Mouse (Mus musculus) MEL (cell line): Measurements from ENCODE around the gene Gsto2. TPM values are rescaled to one million over a fixed set of nuclear protein-coding genes. Genes with fewer than 3 reads are reported as not detected.

Source experiments
- DNase-seq: peaks from one replicate; pipeline ENCODE4 v3.0.0; 2011; ENCODE audit warnings: low read depth, low spot score
- H3K27ac ChIP-seq: 2 replicates; pipeline ENCODE4 v1.5.1; 2012; ENCODE audit warnings: low read depth, mild to moderate bottlenecking, control low read depth, low read length, moderate library complexity; ENCODE audit not compliant: control insufficient read depth
- H3K27me3 ChIP-seq, 2 experiments: fragments of 150-350 bp in 1 of 2; sonication (generic) in 1 of 2; 2 replicates each; pipeline ENCODE4 v1.6.1; 2012; ENCODE audit warnings: low read length in 2 of 2, mild to moderate bottlenecking in 2 of 2, improper control_type of control experiment in 1 of 2, moderate library complexity in 1 of 2; ENCODE audit not compliant: insufficient read depth in 2 of 2, control insufficient read depth in 1 of 2
- H3K36me3 ChIP-seq, 2 experiments: 2 replicates each; pipeline ENCODE4 v1.6.1; 2012 to 2014; ENCODE audit warnings: low read length in 2 of 2, improper control_type of control experiment in 1 of 2, inconsistent platforms in 1 of 2, mild to moderate bottlenecking in 1 of 2; ENCODE audit not compliant: insufficient read depth in 2 of 2, control insufficient read depth in 1 of 2
- H3K4me1 ChIP-seq, 2 experiments: fragments of 150-350 bp in 1 of 2; sonication (generic) in 1 of 2; 2 replicates each; pipeline ENCODE4 v1.6.1; 2012; ENCODE audit warnings: low read length in 2 of 2, improper control_type of control experiment in 1 of 2, mild to moderate bottlenecking in 1 of 2; ENCODE audit not compliant: insufficient read depth in 2 of 2, control insufficient read depth in 1 of 2
- H3K4me3 ChIP-seq, 2 experiments: fragments of 150-350 bp in 1 of 2; sonication (generic) in 1 of 2; 2 replicates each; pipeline ENCODE4 v1.5.1; 2012; ENCODE audit warnings: low read depth in 2 of 2, low read length in 2 of 2, mild to moderate bottlenecking in 2 of 2, moderate library complexity in 2 of 2, control low read depth in 1 of 2, improper control_type of control experiment in 1 of 2; ENCODE audit not compliant: control insufficient read depth in 1 of 2, insufficient read depth in 1 of 2
- H3K79me2 ChIP-seq: 2 replicates; pipeline ENCODE4 v1.6.1; 2012; ENCODE audit warnings: mild to moderate bottlenecking, low read length, moderate library complexity; ENCODE audit not compliant: control insufficient read depth, poor library complexity, insufficient read depth
- H3K9ac ChIP-seq: 2 replicates; pipeline ENCODE4 v1.6.1; 2012; ENCODE audit warnings: low read depth, mild to moderate bottlenecking, control low read depth, low read length, moderate library complexity; ENCODE audit not compliant: control insufficient read depth, poor library complexity, severe bottlenecking
- H3K9me3 ChIP-seq: fragments of 150-350 bp; sonication (generic); replicated peaks from 2 replicates; pipeline ENCODE4 v1.6.1; 2012; ENCODE audit warnings: mild to moderate bottlenecking, low read length, improper control_type of control experiment, moderate library complexity; ENCODE audit not compliant: insufficient read depth
- BHLHE40 ChIP-seq: IDR thresholded peaks from 2 replicates; pipeline ENCODE4 v1.6.1; 2012; ENCODE audit warnings: low read depth, mild to moderate bottlenecking, inconsistent platforms, low read length, improper control_type of control experiment, borderline replicate concordance
- CHD1 ChIP-seq: IDR thresholded peaks from 2 replicates; pipeline ENCODE4 v1.6.1; 2012; ENCODE audit warnings: low read depth, mild to moderate bottlenecking, inconsistent platforms, low read length, improper control_type of control experiment
- CHD2 ChIP-seq: IDR thresholded peaks from 2 replicates; pipeline ENCODE4 v1.6.1; 2011; ENCODE audit warnings: low read length, improper control_type of control experiment
- CTCF ChIP-seq, 3 experiments: IDR thresholded peaks in 2 of 3; conservative IDR thresholded peaks in 1 of 3; 2 replicates each; pipeline ENCODE4 v1.5.1; 2011 to 2012; ENCODE audit warnings: low read length in 3 of 3, low read depth in 2 of 3, mild to moderate bottlenecking in 2 of 3, improper control_type of control experiment in 1 of 3, inconsistent platforms in 1 of 3, mixed read lengths in 1 of 3, moderate library complexity in 1 of 3; ENCODE audit not compliant: control insufficient read depth in 1 of 3, insufficient read depth in 1 of 3, poor library complexity in 1 of 3, severe bottlenecking in 1 of 3
- E2F4 ChIP-seq: IDR thresholded peaks from 2 replicates; pipeline ENCODE4 v1.6.1; 2011; ENCODE audit warnings: low read depth, low read length, improper control_type of control experiment, borderline replicate concordance
- ELF1 ChIP-seq: IDR thresholded peaks from 2 replicates; pipeline ENCODE4 v1.6.1; 2014; ENCODE audit warnings: low read depth, mild to moderate bottlenecking, inconsistent platforms, low read length, improper control_type of control experiment, moderate library complexity
- GABPA ChIP-seq: IDR thresholded peaks from 2 replicates; pipeline ENCODE4 v1.6.1; 2012; ENCODE audit warnings: low read depth, mild to moderate bottlenecking, inconsistent platforms, low read length, improper control_type of control experiment, moderate library complexity
- GATA1 ChIP-seq: IDR thresholded peaks from 2 replicates; pipeline ENCODE4 v1.6.1; 2011; ENCODE audit warnings: low read depth, low read length, improper control_type of control experiment
- MXI1 ChIP-seq: IDR thresholded peaks from 2 replicates; pipeline ENCODE4 v1.6.1; 2011; ENCODE audit warnings: mild to moderate bottlenecking, low read depth, low read length, improper control_type of control experiment
- MYB ChIP-seq: IDR thresholded peaks from 2 replicates; pipeline ENCODE4 v1.6.1; 2011; ENCODE audit warnings: mild to moderate bottlenecking, low read depth, low read length, improper control_type of control experiment
- MYC ChIP-seq: IDR thresholded peaks from 2 replicates; pipeline ENCODE4 v1.6.1; 2011; ENCODE audit warnings: low read depth, mild to moderate bottlenecking, low read length, improper control_type of control experiment, moderate library complexity
- NELFE ChIP-seq: IDR thresholded peaks from 2 replicates; pipeline ENCODE4 v1.6.1; 2011; ENCODE audit warnings: low read depth, low read length, improper control_type of control experiment
- POLR2AphosphoS2 ChIP-seq: IDR thresholded peaks from 2 replicates; pipeline ENCODE4 v1.6.1; 2011; ENCODE audit warnings: low read length, improper control_type of control experiment
- RCOR1 ChIP-seq: IDR thresholded peaks from 2 replicates; pipeline ENCODE4 v1.6.1; 2012; ENCODE audit warnings: low read depth, mild to moderate bottlenecking, inconsistent platforms, low read length, improper control_type of control experiment
- SIN3A ChIP-seq: IDR thresholded peaks from 2 replicates; pipeline ENCODE4 v1.6.1; 2012; ENCODE audit warnings: low read length, improper control_type of control experiment, inconsistent platforms
- TBP ChIP-seq: IDR thresholded peaks from 2 replicates; pipeline ENCODE4 v1.8.0; 2011; ENCODE audit warnings: low read depth, low read length, improper control_type of control experiment
- UBTF ChIP-seq: IDR thresholded peaks from 2 replicates; pipeline ENCODE4 v1.6.1; 2012; ENCODE audit warnings: low read depth, mild to moderate bottlenecking, inconsistent platforms, low read length, improper control_type of control experiment, moderate library complexity, borderline replicate concordance; ENCODE audit not compliant: insufficient read depth
- ZNF384 ChIP-seq: IDR thresholded peaks from 2 replicates; pipeline ENCODE4 v1.6.1; 2012; ENCODE audit warnings: low read depth, mild to moderate bottlenecking, inconsistent platforms, low read length, improper control_type of control experiment
- polyA plus RNA-seq, 2 experiments: library from polyadenylated mRNA; stranded (reverse) in 1 of 2; unstranded in 1 of 2; fragments of >175 nt in 1 of 2; fragments of >200 nt in 1 of 2; gene quantifications; 2 replicates each; pipeline versions ENCODE4 v1.2.1 to v1.2.4; 2012; ENCODE audit warnings: low replicate concordance in 2 of 2, low read depth in 1 of 2; ENCODE audit not compliant: insufficient read length in 2 of 2, insufficient read depth in 1 of 2, missing spikeins in 1 of 2
- total RNA-seq: library from RNA; depleted of rRNA; stranded (reverse); fragments of 300-350 nt; gene quantifications from 2 replicates; pipeline ENCODE4 v1.2.3, GENCODE M21; 2012

The Gsto2 gene
- total and polyA plus RNA-seq, 3 experiments: 0.14 TPM; not detected in 2

- H3K4me3 ChIP-seq: no peak overlapping the region
- no peak overlapping the region for H3K9ac ChIP-seq
- H3K9me3 ChIP-seq: no peaks in the 10 kb centered on the region
- TF ChIP-seq ELF1 (no peak), MYB (no peak), MXI1 (no peak), BHLHE40 (no peak), SIN3A (no peak), RCOR1 (no peak), CHD2 (no peak), GATA1 (no peak), E2F4 (no peak), NELFE (no peak), POLR2AphosphoS2 (no peak)
- H3K79me2 ChIP-seq: no peaks in the 10 kb centered on the region
- H3K27me3 ChIP-seq: no peaks in the 10 kb centered on the region; a peak in 1 of 4 replicates
- no peak for DNase-seq
- no peaks in the 10 kb centered on the region for H3K4me1 ChIP-seq
- no peak overlapping the region for H3K27ac ChIP-seq
- no peaks in the 10 kb centered on the region for H3K36me3 ChIP-seq
Measured at GRCm38 (mm10) chr19:47829913-47830450, 35.4 kb upstream of the Gsto2 start.

GRCm38 (mm10) chr19:47831111-47831510 lies 34.2 kb upstream of the Gsto2 start:
- H3K27me3 ChIP-seq: no peaks in the 10 kb centered on the region; a peak in 1 of 4 replicates
- no peaks in the 10 kb centered on the region for H3K79me2 ChIP-seq
- peak in 2 of 3 experiments; percentile 10 to 27; a peak in 2 of 6 replicates for TF ChIP-seq CTCF (IDR thresholded peaks at IDR 0.05 in 2 of 3, conservative IDR thresholded peaks at IDR 0.05 in 1 of 3; ENCODE audit: control insufficient read depth in 1 of 3, insufficient read depth in 1 of 3, low read depth in 2 of 3, low read length in 3 of 3, poor library complexity in 1 of 3, severe bottlenecking in 1 of 3)
- no peak for TF ChIP-seq GABPA
- H3K4me1 ChIP-seq: no peaks in the 10 kb centered on the region
- no peak overlapping the region for H3K9ac ChIP-seq
- no peaks in the 10 kb centered on the region for H3K36me3 ChIP-seq
- H3K27ac ChIP-seq: no peak overlapping the region
- no peak for DNase-seq
- H3K9me3 ChIP-seq: no peaks in the 10 kb centered on the region
- H3K4me3 ChIP-seq: no peak overlapping the region

- no peak for DNase-seq
Measured at GRCm38 (mm10) chr19:47832316-47832715, 33.0 kb upstream of the Gsto2 start.

More at GRCm38 (mm10) chr19:47832316-47832715, 33.0 kb upstream of the Gsto2 start:
- TF ChIP-seq RCOR1: no peak
- TF ChIP-seq ZNF384: no peak
- no peak for TF ChIP-seq TBP
- TF ChIP-seq CHD1: no peak
- no peak for TF ChIP-seq UBTF
- no peak for TF ChIP-seq MYC
- Histone ChIP-seq H3K36me3 (no peaks in the 10 kb centered on the region), H3K9me3 (no peaks in the 10 kb centered on the region), H3K79me2 (no peaks in the 10 kb centered on the region), H3K27ac (no peak overlapping the region), H3K4me3 (no peak overlapping the region), H3K4me1 (no peaks in the 10 kb centered on the region), H3K27me3 (no peaks in the 10 kb centered on the region; a peak in 1 of 4 replicates), H3K9ac (no peak overlapping the region)
